Mouse (Mus musculus) heart, embryonic 16.5 days (tissue): ENCODE results near the gene Rab8b. TPM values are rescaled to one million over a fixed set of nuclear protein-coding genes. Genes with fewer than 3 reads are reported as not detected.
"Not testable (repeated sequence)": the region's sequence is repeated elsewhere in the genome, so short reads cannot be mapped to it uniquely, and the experiment has no call there.

Source experiments
- ATAC-seq: fragments of 200-750 bp; cut with Nextera tagmentation; replicated peaks from 2 replicates; pipeline ENCODE4 v1.8.0; 2017; ENCODE audit warnings: moderate number of reproducible peaks; ENCODE audit not compliant: insufficient read depth, low FRiP score; ENCODE audit errors: extremely low read depth
- H3K27ac ChIP-seq: fragments of 300-500 bp; sonication (generic); 2 replicates; pipeline ENCODE4 v1.5.1; 2014; ENCODE audit warnings: mild to moderate bottlenecking, low read length, control low read depth, moderate library complexity
- H3K27me3 ChIP-seq: fragments of 300-500 bp; sonication (generic); 2 replicates; pipeline ENCODE4 v1.6.1; 2014; ENCODE audit warnings: low read length, mixed read lengths; ENCODE audit not compliant: control insufficient read depth, insufficient read depth
- H3K36me3 ChIP-seq: fragments of 300-500 bp; sonication (generic); 2 replicates; pipeline ENCODE4 v1.6.1; 2014; ENCODE audit not compliant: control insufficient read depth, insufficient read depth
- H3K4me1 ChIP-seq: fragments of 300-500 bp; sonication (generic); 2 replicates; pipeline ENCODE4 v1.6.1; 2014; ENCODE audit warnings: low read length, mixed read lengths; ENCODE audit not compliant: control insufficient read depth, insufficient read depth
- H3K4me2 ChIP-seq: fragments of 300-500 bp; sonication (generic); 2 replicates; pipeline ENCODE4 v1.6.1; 2014; ENCODE audit warnings: low read depth, mild to moderate bottlenecking, control low read depth, low read length
- H3K4me3 ChIP-seq: fragments of 300-500 bp; sonication (generic); 2 replicates; pipeline ENCODE4 v1.5.1; 2014; ENCODE audit warnings: mild to moderate bottlenecking, control low read depth, low read length
- H3K9ac ChIP-seq: fragments of 300-500 bp; sonication (generic); 2 replicates; pipeline ENCODE4 v1.6.1; 2014; ENCODE audit warnings: low read length, control low read depth
- H3K9me3 ChIP-seq: fragments of 300-500 bp; sonication (generic); replicated peaks from 2 replicates; pipeline ENCODE4 v1.6.1; 2016; ENCODE audit warnings: low read length; ENCODE audit not compliant: control insufficient read depth
- WGBS: fragments of 180-500 bp; shearing (Covaris S2); extraction: QIAGEN DNeasy Blood & Tissue Kit; methylation state at CpG from one replicate; pipeline ENCODE4 v1.1.7; 2014; 5-methylcytosine and 5-hydroxymethylcytosine counted together
- polyA plus RNA-seq: library from polyadenylated mRNA; unstranded; fragments of >200 nt; fragmentation: Nextera tagmentation; extraction: Ambion mirVana; gene quantifications from 2 replicates; pipeline ENCODE4 v1.2.1, GENCODE M21; 2015

Rab8b gene
- polyA plus RNA-seq, 1 experiment from 2014 or later: 17.6 TPM

- H3K27ac ChIP-seq, H3K4me3 ChIP-seq, H3K9me3 ChIP-seq, H3K36me3 ChIP-seq, H3K9ac ChIP-seq, H3K27me3 ChIP-seq, ATAC-seq, H3K4me2 ChIP-seq: not testable (repeated sequence)
- 87% methylated on average over 5 of the region's 5 CpGs for WGBS
- peaks cover 37% of the 10 kb centered on the region for H3K4me1 ChIP-seq
These were observed 6.1 kb downstream of the Rab8b start for GRCm38 (mm10) chr9:66913254-66913934.

GRCm38 (mm10) chr9:66912304-66912703 lies 7.2 kb downstream of the Rab8b start:
- no peaks in the 10 kb centered on the region for H3K36me3 ChIP-seq
- no peak overlapping the region for H3K4me3 ChIP-seq
- H3K27ac ChIP-seq: no peak overlapping the region
- no peaks in the 10 kb centered on the region for H3K9me3 ChIP-seq
- peaks cover 32% of the 10 kb centered on the region for H3K4me1 ChIP-seq
- no peak overlapping the region for H3K4me2 ChIP-seq
- no peaks in the 10 kb centered on the region for H3K27me3 ChIP-seq
- no peak overlapping the region for H3K9ac ChIP-seq
- no peak for ATAC-seq

DNA sequence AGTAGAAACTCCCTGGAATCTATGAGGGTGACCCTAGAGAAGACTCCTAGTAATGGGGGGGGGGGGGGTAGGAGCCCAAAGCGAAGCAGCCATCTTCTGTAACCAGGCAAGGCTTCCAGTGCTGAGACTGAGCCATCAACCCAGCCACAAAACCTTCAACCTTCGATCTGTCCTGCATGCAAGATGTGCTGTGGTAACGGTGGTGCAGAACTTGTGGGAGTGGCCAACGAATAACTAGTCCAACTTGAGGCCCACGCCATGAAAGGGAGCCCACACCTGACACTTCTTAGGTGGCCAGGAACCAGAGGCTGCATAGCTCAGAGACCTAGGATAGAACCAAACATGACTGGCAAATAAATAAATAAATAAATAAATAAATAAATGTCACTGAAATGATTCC lies 8.8 kb downstream of the Rab8b start:
- ATAC-seq: 0 out of 2 replicates have a peak, but pooled peaks have one; percentile 19
- H3K4me2 ChIP-seq: no peak overlapping the region
- no peak overlapping the region for H3K4me3 ChIP-seq
- no peaks in the 10 kb centered on the region for H3K9me3 ChIP-seq
- H3K36me3 ChIP-seq: no peaks in the 10 kb centered on the region
- no peaks in the 10 kb centered on the region for H3K27me3 ChIP-seq
- H3K4me1 ChIP-seq: peaks cover 27% of the 10 kb centered on the region
- no peak overlapping the region for H3K27ac ChIP-seq
- no peak overlapping the region for H3K9ac ChIP-seq
- 83% methylated on average over 5 of the region's 5 CpGs for WGBS

- no peak for ATAC-seq
- H3K27me3 ChIP-seq: no peaks in the 10 kb centered on the region
- no peaks in the 10 kb centered on the region for H3K9me3 ChIP-seq
- no peak overlapping the region for H3K9ac ChIP-seq
- WGBS: 70% methylated on average over 7 of the region's 7 CpGs
- no peak overlapping the region for H3K4me3 ChIP-seq
- peaks cover 24% of the 10 kb centered on the region for H3K4me1 ChIP-seq
- no peaks in the 10 kb centered on the region for H3K36me3 ChIP-seq
- peak overlapping the region; percentile 30; the same call in 1 of the 2 replicates for H3K27ac ChIP-seq
- H3K4me2 ChIP-seq: no peak overlapping the region
These were observed 9.6 kb downstream of the Rab8b start for GRCm38 (mm10) chr9:66909922-66910321.

DNA sequence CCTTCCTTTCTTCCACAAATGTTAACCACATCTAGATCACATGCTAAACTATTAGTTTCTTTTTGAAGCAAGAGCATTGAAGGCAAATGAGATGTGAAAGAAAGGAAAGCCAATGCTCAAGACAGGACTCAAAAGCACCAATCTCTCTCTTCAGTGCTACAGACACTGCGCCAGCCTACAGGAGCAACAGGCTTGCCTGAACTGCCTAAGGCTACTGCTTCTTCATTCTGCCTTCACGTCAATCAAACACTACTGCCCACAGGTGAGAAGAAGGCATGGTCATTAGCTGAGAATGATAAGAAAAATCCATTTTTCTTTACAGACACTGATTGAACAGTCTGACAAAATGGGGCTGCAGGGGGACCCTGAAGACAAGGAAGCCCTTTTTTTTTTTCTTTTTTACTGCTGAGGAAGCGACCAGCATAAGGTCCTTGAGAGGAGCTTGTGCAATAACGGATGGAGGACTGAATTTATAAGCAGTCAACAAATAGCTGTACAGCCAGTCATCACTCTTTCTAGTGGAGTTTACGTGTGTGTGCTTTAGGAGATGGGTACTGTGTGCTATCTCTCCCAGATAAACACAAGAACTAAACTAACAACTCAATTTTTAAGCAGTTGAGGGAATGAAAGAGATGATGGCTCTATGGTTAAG lies 11.6 kb downstream of the Rab8b start:
- ATAC-seq: no peak
- H3K9me3 ChIP-seq: no peaks in the 10 kb centered on the region
- no peaks in the 10 kb centered on the region for H3K27me3 ChIP-seq
- H3K4me2 ChIP-seq: no peak overlapping the region
- H3K9ac ChIP-seq: no peak overlapping the region
- peaks cover 14% of the 10 kb centered on the region for H3K4me1 ChIP-seq
- H3K36me3 ChIP-seq: no peaks in the 10 kb centered on the region
- WGBS: 84% methylated on average over 5 of the region's 5 CpGs
- no peak overlapping the region for H3K4me3 ChIP-seq
- no peak overlapping the region for H3K27ac ChIP-seq

DNA sequence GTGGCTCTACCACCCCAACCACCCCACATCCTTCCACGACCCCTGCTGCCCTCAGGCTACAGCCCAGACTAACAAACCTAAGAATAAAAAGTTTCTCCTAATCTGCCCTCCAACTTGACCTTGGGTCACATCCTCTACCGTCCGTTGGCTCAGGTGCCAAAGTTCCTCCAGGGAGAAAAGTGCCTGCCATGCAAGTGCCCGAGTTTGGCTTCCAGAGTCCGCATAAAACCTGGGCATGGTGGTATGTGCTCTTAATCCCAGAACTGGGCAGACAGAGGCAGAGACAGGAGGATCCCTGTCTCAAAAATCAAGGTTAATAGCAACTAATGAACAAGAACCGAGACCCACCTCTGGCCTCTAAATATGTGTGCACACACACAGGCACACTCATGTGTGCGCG lies 12.4 kb downstream of the Rab8b start:
- Histone ChIP-seq H3K27ac (no peak overlapping the region), H3K27me3 (no peaks in the 10 kb centered on the region), H3K4me1 (peaks cover 14% of the 10 kb centered on the region), H3K4me3 (no peak overlapping the region), H3K9ac (no peak overlapping the region), H3K4me2 (no peak overlapping the region), H3K36me3 (no peaks in the 10 kb centered on the region), H3K9me3 (no peaks in the 10 kb centered on the region)
- 78% methylated on average over 8 of the region's 8 CpGs for WGBS
- no peak for ATAC-seq

DNA sequence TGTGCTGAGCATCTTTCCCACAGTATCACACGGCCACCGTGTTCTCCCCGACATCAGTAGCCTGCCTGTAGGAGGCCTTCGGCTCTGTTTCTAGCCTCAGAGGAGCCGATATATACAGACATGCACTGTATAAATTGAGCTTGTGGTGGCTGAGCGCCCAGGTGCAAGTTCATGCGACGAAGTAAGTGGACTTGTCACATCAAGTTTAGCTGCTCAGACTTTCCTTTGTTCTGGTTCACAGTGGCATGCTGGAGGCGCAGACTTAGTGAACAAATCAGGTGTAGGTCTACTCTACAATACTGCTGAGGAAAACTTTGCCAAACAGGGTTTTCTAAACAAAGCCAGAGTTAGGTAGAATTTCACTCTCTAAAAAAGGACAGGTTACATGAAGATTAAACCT lies 13.5 kb downstream of the Rab8b start:
- H3K4me2 ChIP-seq: no peak overlapping the region
- no peaks in the 10 kb centered on the region for H3K36me3 ChIP-seq
- no peak overlapping the region for H3K9ac ChIP-seq
- 76% methylated on average over 9 of the region's 9 CpGs for WGBS
- no peaks in the 10 kb centered on the region for H3K9me3 ChIP-seq
- no peak overlapping the region for H3K4me3 ChIP-seq
- 0 out of 2 replicates have a peak, but pooled peaks have one; percentile 32 for ATAC-seq
- H3K27me3 ChIP-seq: no peaks in the 10 kb centered on the region
- peaks cover 14% of the 10 kb centered on the region for H3K4me1 ChIP-seq
- H3K27ac ChIP-seq: no peak overlapping the region; the same call in 1 of the 2 replicates

- Histone ChIP-seq H3K9me3 (no peaks in the 10 kb centered on the region), H3K36me3 (no peaks in the 10 kb centered on the region), H3K9ac (no peak overlapping the region), H3K27me3 (no peaks in the 10 kb centered on the region), H3K4me3 (no peak overlapping the region), H3K4me1 (peaks cover 13% of the 10 kb centered on the region), H3K4me2 (no peak overlapping the region), H3K27ac (no peak overlapping the region)
- no peak for ATAC-seq
- WGBS: 85% methylated on average over 4 of the region's 4 CpGs
These were observed 20.0 kb downstream of the Rab8b start for GRCm38 (mm10) chr9:66899526-66899925.

DNA sequence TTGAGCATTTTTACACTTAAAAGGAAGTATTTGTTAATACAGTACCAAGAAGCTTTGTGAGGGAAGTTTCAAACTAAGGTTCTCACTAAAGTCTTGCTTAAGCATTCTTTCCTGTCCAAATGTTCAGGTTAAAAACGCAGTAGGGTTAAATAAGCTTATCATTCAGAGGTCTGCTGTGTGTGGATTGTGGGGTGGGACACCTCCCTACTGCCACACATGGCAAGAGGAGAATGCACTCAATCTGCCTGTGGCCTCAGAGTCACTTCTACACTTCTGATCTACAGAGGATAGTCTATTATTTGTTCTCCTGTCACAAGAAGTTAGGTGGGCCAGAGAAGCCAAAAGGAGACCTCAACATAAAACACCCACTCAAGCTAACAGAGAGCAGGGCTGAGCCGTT lies 20.4 kb downstream of the Rab8b start:
- Histone ChIP-seq H3K36me3 (no peaks in the 10 kb centered on the region), H3K4me2 (no peak overlapping the region), H3K9ac (no peak overlapping the region), H3K4me1 (peaks cover 13% of the 10 kb centered on the region), H3K27me3 (no peaks in the 10 kb centered on the region), H3K9me3 (no peaks in the 10 kb centered on the region), H3K27ac (no peak overlapping the region), H3K4me3 (no peak overlapping the region)
- ATAC-seq: no peak
- 68% methylated on average over 2 of the region's 2 CpGs for WGBS
